Mouse (Mus musculus) liver, adult 2 months (tissue): ENCODE measurements around the gene Ppm1l. TPM values are rescaled to one million over a fixed set of nuclear protein-coding genes. Genes with fewer than 3 reads are reported as not detected.

Source experiments
- DNase-seq: peaks from one replicate; pipeline ENCODE4 v3.0.0-alpha.2; 2011; ENCODE audit warnings: low read depth, low spot score; ENCODE audit errors: extremely low read depth
- H3K27ac ChIP-seq: fragments of 200-500 bp; replicated peaks from 2 replicates; pipeline ENCODE4 v1.5.1; 2012; ENCODE audit warnings: low read depth, mild to moderate bottlenecking, control low read depth, inconsistent platforms, low read length; ENCODE audit not compliant: insufficient read depth
- H3K27me3 ChIP-seq: fragments of 200-500 bp; 2 replicates; pipeline ENCODE4 v1.6.1; 2012; ENCODE audit warnings: mild to moderate bottlenecking, moderate library complexity, low read length, inconsistent platforms; ENCODE audit not compliant: control insufficient read depth, insufficient read depth
- H3K36me3 ChIP-seq: fragments of 200-500 bp; 2 replicates; pipeline ENCODE4 v1.6.1; 2012; ENCODE audit warnings: low read length, inconsistent platforms; ENCODE audit not compliant: control insufficient read depth, insufficient read depth
- H3K4me1 ChIP-seq: fragments of 200-500 bp; 2 replicates; pipeline ENCODE4 v1.6.1; 2011; ENCODE audit warnings: low read length; ENCODE audit not compliant: control insufficient read depth, insufficient read depth
- H3K4me3 ChIP-seq: fragments of 200-500 bp; 2 replicates; pipeline ENCODE4 v1.5.1; 2011; ENCODE audit warnings: low read depth, mild to moderate bottlenecking, control low read depth, low read length, moderate library complexity; ENCODE audit not compliant: insufficient read depth
- H3K79me2 ChIP-seq: fragments of 200-500 bp; 2 replicates; pipeline ENCODE4 v1.6.1; 2012; ENCODE audit warnings: inconsistent platforms, mild to moderate bottlenecking, low read length, moderate library complexity; ENCODE audit not compliant: control insufficient read depth, insufficient read depth
- H3K9ac ChIP-seq: fragments of 200-500 bp; 2 replicates; pipeline ENCODE4 v1.6.1; 2012; ENCODE audit warnings: low read depth, mild to moderate bottlenecking, control low read depth, inconsistent platforms, low read length
- CTCF ChIP-seq: fragments of 200-500 bp; IDR thresholded peaks from 2 replicates; pipeline ENCODE4 v1.5.1; 2011; ENCODE audit warnings: low read depth, low read length, control low read depth
- POLR2A ChIP-seq: fragments of 200-500 bp; IDR thresholded peaks from 2 replicates; pipeline ENCODE4 v1.6.1; 2011; ENCODE audit warnings: low read length, control low read depth; ENCODE audit not compliant: insufficient read depth; ENCODE audit errors: extremely low read depth
- WGBS: fragments of 180-500 bp; shearing (Covaris S2); methylation state at CpG from one replicate; pipeline ENCODE4 v1.1.7; 2018; 5-methylcytosine and 5-hydroxymethylcytosine counted together
- polyA plus RNA-seq: library from polyadenylated mRNA; depleted of rRNA; stranded (reverse); fragments of >200 nt; gene quantifications from 2 replicates; pipeline ENCODE4 v1.2.3, GENCODE M21; 2012; rRNA removed
- total RNA-seq: library from RNA; depleted of rRNA; stranded (reverse); fragments of >200 nt; gene quantifications from 2 replicates; pipeline ENCODE4 v1.2.3, GENCODE M21; 2014; rRNA removed

Gene Ppm1l
- 3.3 and 4.4 TPM in 2 replicates for total RNA-seq
- polyA plus RNA-seq = 1.9 and 2.4 TPM in 2 replicates

GRCm38 (mm10) chr3:69316391-69317195 lies at the start of gene Ppm1l:
Gene Ppm1l (plus strand): TSS chr3:69316861.
- peaks cover 13% of the 10 kb centered on the region for H3K4me1 ChIP-seq
- peak within 1 kb of the TSS; percentile 96 for H3K27ac ChIP-seq
- no peaks in the 10 kb centered on the region for H3K36me3 ChIP-seq
- peak within 1 kb of the TSS; percentile 88 for H3K9ac ChIP-seq
- DNase-seq = peak; percentile 86
- TF ChIP-seq CTCF (no peak), POLR2A (peak; percentile 64)
- no peaks in the 10 kb centered on the region for H3K27me3 ChIP-seq
- under 1% methylated on average over 74 of the region's 80 CpGs for WGBS
- no peaks in the 10 kb centered on the region for H3K79me2 ChIP-seq
- peak within 1 kb of the TSS; percentile 91 for H3K4me3 ChIP-seq

GRCm38 (mm10) chr3:69271812-69272211 lies 44.8 kb upstream of the Ppm1l start:
- 78% methylated on average over 7 of the region's 7 CpGs for WGBS
- Histone ChIP-seq H3K36me3 (no peaks in the 10 kb centered on the region), H3K9ac (no peak overlapping the region), H3K4me3 (no peak overlapping the region), H3K27ac (no peak overlapping the region), H3K79me2 (no peaks in the 10 kb centered on the region), H3K4me1 (no peaks in the 10 kb centered on the region), H3K27me3 (no peaks in the 10 kb centered on the region)
- DNase-seq = no peak
- TF ChIP-seq CTCF (no peak), POLR2A (no peak)

DNA sequence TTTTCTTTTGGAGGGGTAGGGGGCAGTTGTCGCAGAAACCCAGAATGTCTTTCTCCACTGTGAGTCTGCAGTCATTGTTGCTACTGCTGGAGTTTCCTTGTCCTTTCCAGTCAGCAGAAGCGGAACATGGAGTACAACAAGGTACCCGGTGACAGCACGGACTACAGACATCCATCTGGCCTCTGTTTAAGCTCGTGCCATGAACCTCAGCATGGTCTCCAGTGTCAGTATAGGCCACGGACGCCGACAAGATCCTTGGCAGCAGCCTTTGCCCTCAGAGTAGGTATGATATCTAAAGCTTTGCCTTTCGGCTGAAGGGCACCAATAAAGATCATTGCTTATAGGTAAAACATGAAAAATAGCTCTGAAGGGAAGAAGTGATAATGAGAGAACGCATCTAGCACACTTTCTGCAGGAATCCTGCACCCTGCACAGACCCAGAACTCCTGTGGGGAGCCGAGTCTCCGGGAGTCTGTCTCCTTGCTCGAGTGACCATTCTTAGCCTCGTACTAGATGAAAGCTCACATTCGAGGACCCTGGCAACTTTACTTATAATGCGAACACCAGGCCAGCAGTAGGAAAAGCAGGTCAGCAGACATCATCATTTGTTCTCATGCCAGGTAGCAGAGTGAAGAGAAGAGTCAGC lies 42.5 kb upstream of the Ppm1l start:
- Histone ChIP-seq H3K79me2 (no peaks in the 10 kb centered on the region), H3K9ac (no peak overlapping the region), H3K27ac (no peak overlapping the region), H3K4me3 (no peak overlapping the region), H3K36me3 (no peaks in the 10 kb centered on the region), H3K27me3 (no peaks in the 10 kb centered on the region), H3K4me1 (no peaks in the 10 kb centered on the region)
- no peak for DNase-seq
- WGBS = 93% methylated on average over 16 of the region's 16 CpGs
- TF ChIP-seq CTCF = no peak
- no peak for TF ChIP-seq POLR2A

DNA sequence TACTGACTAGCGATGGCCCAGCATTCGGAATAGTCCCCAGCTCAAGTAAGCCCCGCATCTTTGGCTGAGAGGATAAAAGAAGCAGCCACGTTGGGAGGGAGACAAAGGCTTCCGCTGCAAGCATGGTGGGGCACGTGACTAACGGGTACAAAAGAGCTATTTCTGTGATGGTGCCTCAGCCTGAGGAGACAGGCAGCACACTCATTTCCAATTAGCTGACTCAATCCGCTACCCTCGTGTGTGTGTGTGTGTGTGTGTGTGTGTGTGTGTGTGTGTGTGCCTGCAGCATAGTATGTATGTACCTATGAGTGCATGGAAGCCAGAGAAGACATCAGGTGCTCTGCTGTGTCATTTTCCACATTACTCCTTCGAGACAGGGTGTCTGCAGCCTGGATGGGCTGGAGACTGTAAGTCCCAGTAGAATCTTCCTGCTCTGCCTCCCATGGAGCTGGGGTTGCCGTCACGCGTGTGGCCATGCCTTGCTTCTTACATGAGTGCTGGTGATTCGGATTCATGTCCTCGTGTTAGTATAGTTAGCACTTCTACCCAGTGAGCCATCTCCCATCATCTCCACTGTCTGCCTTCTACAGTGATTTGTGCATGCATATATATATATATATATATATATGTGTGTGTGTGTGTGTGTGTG lies 41.9 kb upstream of the Ppm1l start:
- 92% methylated on average over 15 of the region's 15 CpGs for WGBS
- DNase-seq = no peak
- no peaks in the 10 kb centered on the region for H3K27me3 ChIP-seq
- no peak overlapping the region for H3K4me3 ChIP-seq
- no peak overlapping the region for H3K27ac ChIP-seq
- no peak overlapping the region for H3K9ac ChIP-seq
- H3K79me2 ChIP-seq = no peaks in the 10 kb centered on the region
- H3K36me3 ChIP-seq = no peaks in the 10 kb centered on the region
- H3K4me1 ChIP-seq = no peaks in the 10 kb centered on the region
- no peak for TF ChIP-seq POLR2A
- no peak for TF ChIP-seq CTCF

- TF ChIP-seq CTCF (no peak), POLR2A (no peak)
- WGBS = 92% methylated on average over 6 of the region's 6 CpGs
- no peaks in the 10 kb centered on the region for H3K36me3 ChIP-seq
- H3K79me2 ChIP-seq = no peaks in the 10 kb centered on the region
- no peak overlapping the region for H3K4me3 ChIP-seq
- H3K9ac ChIP-seq = no peak overlapping the region
- peaks cover 5% of the 10 kb centered on the region for H3K4me1 ChIP-seq
- H3K27ac ChIP-seq = no peak overlapping the region
- no peak for DNase-seq
- H3K27me3 ChIP-seq = no peaks in the 10 kb centered on the region
These were observed 38.0 kb upstream of the Ppm1l start for GRCm38 (mm10) chr3:69278648-69279047.

DNA sequence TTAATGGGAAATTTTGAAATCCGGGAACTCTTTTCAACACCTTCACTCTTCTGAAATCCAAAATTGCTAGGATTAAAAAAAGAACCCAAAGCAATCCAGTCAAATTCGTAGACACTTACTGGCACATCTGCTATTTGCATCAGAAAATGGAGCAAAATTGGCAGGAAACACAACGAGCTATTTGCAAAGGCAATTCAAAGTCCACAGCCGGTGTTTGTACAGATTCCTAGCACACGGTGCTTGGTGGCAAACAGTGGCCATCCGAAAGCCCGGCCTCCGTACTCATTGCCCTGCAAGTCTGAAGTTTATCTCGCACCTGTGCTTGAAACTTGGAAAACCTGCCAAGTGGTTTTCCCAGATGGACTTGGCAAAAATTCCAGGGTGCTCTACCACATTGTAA lies 34.3 kb upstream of the Ppm1l start:
- 19% methylated on average over 9 of the region's 9 CpGs for WGBS
- Histone ChIP-seq H3K36me3 (no peaks in the 10 kb centered on the region), H3K4me1 (peaks cover 5% of the 10 kb centered on the region), H3K79me2 (no peaks in the 10 kb centered on the region), H3K27me3 (no peaks in the 10 kb centered on the region), H3K4me3 (no peak overlapping the region), H3K27ac (no peak overlapping the region), H3K9ac (no peak overlapping the region)
- peak; percentile 99 for DNase-seq
- TF ChIP-seq POLR2A (no peak), CTCF (no peak)
